Comparison of ENCODE assay signal across 21 mouse cellular contexts in genomic region chr6:124688151-124688758, GRCm38 (mm10). TPM values are rescaled to one million over a fixed set of nuclear protein-coding genes. Genes with fewer than 3 reads are reported as not detected.
DNase-seq lines count a peak whose midpoint lies in the region; ATAC-seq and TF ChIP-seq lines count a peak whose summit lies in the region.
"Had no signal": no experiment of that assay in that cellular context is flagged by ENCODE, and none has a peak within 500 bp of the region (broad histone marks: within the 10 kb centered on the region; RNA-seq: fewer than 3 reads in every experiment).

No protein-coding gene starts in this region.

- ATAC-seq in midbrain, embryonic 11.5 days (ENCODE audit: low FRiP score) = no peak
- no peak for ATAC-seq in midbrain, postnatal 0 days (ENCODE audit: low FRiP score)
- ATAC-seq in liver, embryonic 13.5 days (ENCODE audit: low read depth) = no peak
- ATAC-seq: CD4-positive, CD25-positive, alpha-beta regulatory T cell, adult 4 months; hindbrain, embryonic 16.5 days; midbrain, embryonic 13.5 days had no signal

- peak; percentile 31 for DNase-seq in midbrain, embryonic 11.5 days (ENCODE audit: low spot score, missing footprints)
- DNase-seq in midbrain, postnatal 0 days (ENCODE audit: low spot score) = no peak
- no peak for DNase-seq in liver, embryonic 13.5 days
- DNase-seq in left cerebral cortex, postnatal 4 days = no peak
- DNase-seq in kidney, postnatal 4 days = no peak
- DNase-seq in heart, adult 11 months = no peak
- DNase-seq: cerebellum, adult 8-10 months; gastrocnemius, adult 2 months; heart, postnatal 36 days; kidney, adult 18-20 months; kidney, postnatal 14 days; thymus, postnatal 36 days had no signal

- no peaks in the 10 kb centered on the region for H3K27me3 ChIP-seq in midbrain, embryonic 11.5 days (ENCODE audit: control insufficient read depth, insufficient read depth, low read length)
- H3K27me3 ChIP-seq in midbrain, postnatal 0 days (ENCODE audit: insufficient read depth, low read length) = no peaks in the 10 kb centered on the region
- no peaks in the 10 kb centered on the region for H3K27me3 ChIP-seq in liver, embryonic 13.5 days
- no peaks in the 10 kb centered on the region for H3K27me3 ChIP-seq in myocyte (ENCODE audit: control insufficient read depth, insufficient read depth, insufficient read length)
- H3K27me3 ChIP-seq: midbrain, embryonic 13.5 days; stomach, embryonic 15.5 days had no signal

- peaks cover 14% of the 10 kb centered on the region for H3K79me2 ChIP-seq in myocyte (ENCODE audit: control insufficient read depth, insufficient read depth)

- TF ChIP-seq POLR2A in bone marrow, adult 2 months (IDR thresholded peaks at IDR 0.05; ENCODE audit: borderline replicate concordance, control insufficient read depth, low read depth, low read length) = no peak
- TF ChIP-seq POLR2A in myocyte (IDR thresholded peaks at IDR 0.05; ENCODE audit: insufficient read length, low read depth) = no peak

- no peaks in the 10 kb centered on the region for H3K36me3 ChIP-seq in midbrain, embryonic 11.5 days (ENCODE audit: control insufficient read depth, insufficient read depth, low read length)
- H3K36me3 ChIP-seq in midbrain, postnatal 0 days (ENCODE audit: insufficient read depth, low read length) = no peaks in the 10 kb centered on the region
- H3K36me3 ChIP-seq in liver, embryonic 13.5 days = 0 out of 2 replicates have a peak, but pooled peaks cover 7% of the 10 kb centered on the region
- H3K36me3 ChIP-seq in myocyte (ENCODE audit: control insufficient read depth, insufficient read depth) = peaks cover 2% of the 10 kb centered on the region
- H3K36me3 ChIP-seq: midbrain, embryonic 13.5 days; stomach, embryonic 15.5 days had no signal

- H3K4me3 ChIP-seq in midbrain, embryonic 11.5 days (ENCODE audit: low read depth, low read length) = no peak overlapping the region
- no peak overlapping the region for H3K4me3 ChIP-seq in midbrain, postnatal 0 days (ENCODE audit: low read depth, low read length)
- peak overlapping the region; percentile 21 for H3K4me3 ChIP-seq in bone marrow, adult 2 months (replicated peaks; ENCODE audit: control insufficient read depth, low read depth, low read length)
- H3K4me3 ChIP-seq in liver, embryonic 13.5 days (replicated peaks) = no peak overlapping the region
- H3K4me3 ChIP-seq in myocyte = no peak overlapping the region
- H3K4me3 ChIP-seq: gastrocnemius, adult 2 months; midbrain, embryonic 13.5 days; stomach, embryonic 15.5 days had no signal

- H3K9ac ChIP-seq in midbrain, embryonic 11.5 days (ENCODE audit: low read length) = no peak overlapping the region
- H3K9ac ChIP-seq in midbrain, postnatal 0 days (replicated peaks; ENCODE audit: low read length, poor library complexity, severe bottlenecking) = no peak overlapping the region
- H3K9ac ChIP-seq in liver, embryonic 13.5 days = no peak overlapping the region
- H3K9ac ChIP-seq: liver, embryonic 14.5 days; midbrain, embryonic 13.5 days; stomach, embryonic 15.5 days had no signal

- no peak for TF ChIP-seq CTCF in midbrain, postnatal 0 days (IDR thresholded peaks at IDR 0.05)
- TF ChIP-seq CTCF in bone marrow, adult 2 months (IDR thresholded peaks at IDR 0.05; ENCODE audit: control insufficient read depth, insufficient read depth, low read length) = no peak

- no peak overlapping the region for H3K27ac ChIP-seq in midbrain, embryonic 11.5 days (ENCODE audit: low read depth, low read length)
- H3K27ac ChIP-seq in midbrain, postnatal 0 days (ENCODE audit: low read depth, low read length) = no peak overlapping the region
- H3K27ac ChIP-seq in bone marrow, adult 2 months (ENCODE audit: control insufficient read depth, insufficient read depth, low read depth, low read length, poor library complexity) = peak overlapping the region; percentile 48
- peak overlapping the region; percentile 14; the same call in 1 of the 2 replicates for H3K27ac ChIP-seq in liver, embryonic 13.5 days
- H3K27ac ChIP-seq: gastrocnemius, adult 2 months; liver, embryonic 14.5 days; midbrain, embryonic 13.5 days; stomach, embryonic 15.5 days had no signal

- no peaks in the 10 kb centered on the region for H3K4me1 ChIP-seq in midbrain, embryonic 11.5 days (ENCODE audit: control insufficient read depth, insufficient read depth, low read length)
- H3K4me1 ChIP-seq in midbrain, postnatal 0 days (ENCODE audit: insufficient read depth, low read length) = no peaks in the 10 kb centered on the region
- peaks cover 1% of the 10 kb centered on the region; the same call in 1 of the 2 replicates for H3K4me1 ChIP-seq in bone marrow, adult 2 months (ENCODE audit: control insufficient read depth, insufficient read depth, low read length)
- H3K4me1 ChIP-seq in liver, embryonic 13.5 days (replicated peaks) = peaks cover 77% of the 10 kb centered on the region
- H3K4me1 ChIP-seq: midbrain, embryonic 13.5 days had no signal

- WGBS in midbrain, embryonic 11.5 days = 86% methylated on average over 8 of the region's 8 CpGs
- 85% methylated on average over 8 of the region's 8 CpGs for WGBS in midbrain, postnatal 0 days
- WGBS in bone marrow, adult 2 months = 32% methylated on average over 8 of the region's 8 CpGs
- 63% methylated on average over 8 of the region's 8 CpGs for WGBS in liver, embryonic 13.5 days (ENCODE audit: insufficient replicate concordance)

- no peak overlapping the region for H3K4me2 ChIP-seq in midbrain, embryonic 11.5 days
- H3K4me2 ChIP-seq in midbrain, postnatal 0 days (ENCODE audit: low read depth, low read length, poor library complexity, severe bottlenecking) = no peak overlapping the region
- no peak overlapping the region for H3K4me2 ChIP-seq in liver, embryonic 13.5 days
- H3K4me2 ChIP-seq in myocyte (ENCODE audit: low read depth) = no peak overlapping the region
- H3K4me2 ChIP-seq: heart, embryonic 11.5 days; midbrain, embryonic 13.5 days; stomach, embryonic 15.5 days had no signal

- H3ac ChIP-seq in myocyte (ENCODE audit: control insufficient read depth, insufficient read length) = no peak overlapping the region

- H3K9me3 ChIP-seq in midbrain, embryonic 11.5 days (ENCODE audit: control insufficient read depth, low read length) = no peaks in the 10 kb centered on the region
- H3K9me3 ChIP-seq in midbrain, postnatal 0 days (ENCODE audit: low read length) = no peaks in the 10 kb centered on the region
- H3K9me3 ChIP-seq in liver, embryonic 13.5 days (replicated peaks) = no peaks in the 10 kb centered on the region
- H3K9me3 ChIP-seq: midbrain, embryonic 13.5 days; stomach, embryonic 15.5 days had no signal

- intact Hi-C loops in left cerebral cortex, postnatal 4 days (cut with DNase I) = no loop called here

TF ChIP-seq in myocyte, 11 proteins besides CTCF, POLR2A, EP300 and RAD21 (continues in another document):
- TF ChIP-seq MAX (IDR thresholded peaks at IDR 0.05; ENCODE audit: low read depth) = no peak

RNA-seq across cellular contexts. Expression of gene Emg1, which starts 23.7 kb away (rescaled TPM):
- polyA plus RNA-seq in midbrain, embryonic 11.5 days (2014; fragmentation: Nextera tagmentation; extraction: Ambion mirVana) = 215 and 219 TPM in 2 replicates
- total RNA-seq in midbrain, postnatal 0 days (2014; rRNA removed) = 75.6 and 99.9 TPM in 2 replicates
- polyA plus RNA-seq in midbrain, postnatal 0 days (2015; fragmentation: Nextera tagmentation; extraction: Ambion mirVana) = 87.2 and 89.8 TPM in 2 replicates
- polyA plus RNA-seq in bone marrow, adult 2 months (2011; ENCODE audit: insufficient read depth, insufficient read length, low replicate concordance, missing spikeins) = 101 and 149 TPM in 2 replicates
- polyA plus RNA-seq in liver, embryonic 13.5 days (2015; fragmentation: Nextera tagmentation; extraction: Ambion mirVana) = 189 and 198 TPM in 2 replicates
- polyA plus RNA-seq in myocyte (2012; fragmentation: generic; extraction: Trizol) = 103 TPM
- total RNA-seq in left cerebral cortex, postnatal 4 days (2021) = 10 to 100 TPM; 56.7 to 56.9 TPM

RNA-seq across cellular contexts. Expression of gene Phb2, which starts 23.9 kb away (rescaled TPM):
- polyA plus RNA-seq in midbrain, embryonic 11.5 days (2014; fragmentation: Nextera tagmentation; extraction: Ambion mirVana) = 343 and 353 TPM in 2 replicates
- 197 and 230 TPM in 2 replicates for total RNA-seq in midbrain, postnatal 0 days (2014; rRNA removed)
- 265 and 269 TPM in 2 replicates for polyA plus RNA-seq in midbrain, postnatal 0 days (2015; fragmentation: Nextera tagmentation; extraction: Ambion mirVana)
- 143 and 213 TPM in 2 replicates for polyA plus RNA-seq in bone marrow, adult 2 months (2011; ENCODE audit: insufficient read depth, insufficient read length, low replicate concordance, missing spikeins)
- 356 and 373 TPM in 2 replicates for polyA plus RNA-seq in liver, embryonic 13.5 days (2015; fragmentation: Nextera tagmentation; extraction: Ambion mirVana)
- 339 TPM for polyA plus RNA-seq in myocyte (2012; fragmentation: generic; extraction: Trizol)
- 100 to 1,000 TPM; 169 to 170 TPM for total RNA-seq in left cerebral cortex, postnatal 4 days (2021)

RNA-seq across cellular contexts. Expression of gene Lpcat3, which starts 25.4 kb away (rescaled TPM):
- 30.9 and 32.3 TPM in 2 replicates for polyA plus RNA-seq in midbrain, embryonic 11.5 days (2014; fragmentation: Nextera tagmentation; extraction: Ambion mirVana)
- 31.4 and 35.0 TPM in 2 replicates for total RNA-seq in midbrain, postnatal 0 days (2014; rRNA removed)
- 40.0 and 43.2 TPM in 2 replicates for polyA plus RNA-seq in midbrain, postnatal 0 days (2015; fragmentation: Nextera tagmentation; extraction: Ambion mirVana)
- 67.0 and 77.5 TPM in 2 replicates for polyA plus RNA-seq in bone marrow, adult 2 months (2011; ENCODE audit: insufficient read depth, insufficient read length, low replicate concordance, missing spikeins)
- polyA plus RNA-seq in liver, embryonic 13.5 days (2015; fragmentation: Nextera tagmentation; extraction: Ambion mirVana) = 68.4 and 73.9 TPM in 2 replicates
- 138 TPM for polyA plus RNA-seq in myocyte (2012; fragmentation: generic; extraction: Trizol)
- 10 to 100 TPM; 36.9 to 39.8 TPM for total RNA-seq in left cerebral cortex, postnatal 4 days (2021)

RNA-seq across cellular contexts. Expression of gene Ptpn6, which starts 50.3 kb away (rescaled TPM):
- polyA plus RNA-seq in midbrain, embryonic 11.5 days (2014; fragmentation: Nextera tagmentation; extraction: Ambion mirVana) = 5.1 and 6.3 TPM in 2 replicates
- 2.3 and 3.4 TPM in 2 replicates for total RNA-seq in midbrain, postnatal 0 days (2014; rRNA removed)
- polyA plus RNA-seq in midbrain, postnatal 0 days (2015; fragmentation: Nextera tagmentation; extraction: Ambion mirVana) = 3.2 and 4.0 TPM in 2 replicates
- polyA plus RNA-seq in bone marrow, adult 2 months (2011; ENCODE audit: insufficient read depth, insufficient read length, low replicate concordance, missing spikeins) = 239 and 439 TPM in 2 replicates
- 28.7 and 29.5 TPM in 2 replicates for polyA plus RNA-seq in liver, embryonic 13.5 days (2015; fragmentation: Nextera tagmentation; extraction: Ambion mirVana)
- 3.1 TPM for polyA plus RNA-seq in myocyte (2012; fragmentation: generic; extraction: Trizol)
- 1 to 10 TPM; 3.3 to 9.2 TPM for total RNA-seq in left cerebral cortex, postnatal 4 days (2021)

RNA-seq across cellular contexts. Expression of gene C1s2, which starts 52.4 kb away (rescaled TPM):
- not detected in 2 replicates for polyA plus RNA-seq in midbrain, embryonic 11.5 days (2014; fragmentation: Nextera tagmentation; extraction: Ambion mirVana)
- total RNA-seq in midbrain, postnatal 0 days (2014; rRNA removed) = 0.09 TPM in 1 of 2 replicates, not detected in the other
- polyA plus RNA-seq in midbrain, postnatal 0 days (2015; fragmentation: Nextera tagmentation; extraction: Ambion mirVana) = 0.13 and 0.21 TPM in 2 replicates
- polyA plus RNA-seq in bone marrow, adult 2 months (2011; ENCODE audit: insufficient read depth, insufficient read length, low replicate concordance, missing spikeins) = not detected in 2 replicates
- polyA plus RNA-seq in liver, embryonic 13.5 days (2015; fragmentation: Nextera tagmentation; extraction: Ambion mirVana) = not detected in 2 replicates
- 0.07 TPM for polyA plus RNA-seq in myocyte (2012; fragmentation: generic; extraction: Trizol)
- 1 to 10 TPM in 1 of 2 experiments, under 1 TPM in 1; 0.28 to 1.0 TPM for total RNA-seq in left cerebral cortex, postnatal 4 days (2021)
- polyA plus RNA-seq: adrenal gland, adult 2 months; CD4-positive, CD25-positive, alpha-beta regulatory T cell, adult 4 months; heart, embryonic 11.5 days; hindbrain, embryonic 16.5 days had no signal

Comparison
In these comparisons a context has a peak if more than half of its experiments do, and no peak if none do; other contexts are left out.
1. H3K27ac ChIP-seq: peak in bone marrow, adult 2 months (single experiment) and liver, embryonic 13.5 days (single experiment); none in midbrain, embryonic 11.5 days (single experiment) and midbrain, postnatal 0 days (single experiment).